Mouse (Mus musculus) cerebellum, postnatal 4 days (tissue): ENCODE results near the gene Csrp2.
A peak's percentile ranks its signal among the peaks of the same experiment; 100 is the strongest.

Experiments used
- DNase-seq, 2 experiments: peaks; one replicate each; pipeline ENCODE4 v3.0.0; 2022; ENCODE audit warnings: low spot score in 2 of 2, mixed read lengths in 1 of 2

The Csrp2 gene

DNA sequence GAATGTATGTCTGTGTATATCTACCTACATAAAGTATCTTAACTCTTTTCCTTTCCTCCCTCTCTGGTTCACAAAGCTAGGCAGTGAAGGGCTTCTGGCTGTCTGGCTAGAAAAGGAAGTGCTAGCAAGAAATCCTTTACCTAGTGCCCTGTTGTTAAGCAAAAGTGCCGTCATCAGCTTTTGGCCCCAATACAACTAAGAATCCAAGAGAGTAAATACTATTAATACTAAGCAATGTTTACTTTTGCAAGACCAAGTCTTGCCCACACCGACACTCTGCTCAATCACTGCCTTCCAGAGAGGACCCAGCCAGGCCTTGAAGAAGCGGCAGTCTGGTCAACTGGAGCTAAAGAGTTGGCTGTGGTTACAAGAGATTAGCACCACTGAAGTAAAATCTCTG lies 51.5 kb downstream of the Csrp2 start:
- DNase-seq, result no peak

DNA sequence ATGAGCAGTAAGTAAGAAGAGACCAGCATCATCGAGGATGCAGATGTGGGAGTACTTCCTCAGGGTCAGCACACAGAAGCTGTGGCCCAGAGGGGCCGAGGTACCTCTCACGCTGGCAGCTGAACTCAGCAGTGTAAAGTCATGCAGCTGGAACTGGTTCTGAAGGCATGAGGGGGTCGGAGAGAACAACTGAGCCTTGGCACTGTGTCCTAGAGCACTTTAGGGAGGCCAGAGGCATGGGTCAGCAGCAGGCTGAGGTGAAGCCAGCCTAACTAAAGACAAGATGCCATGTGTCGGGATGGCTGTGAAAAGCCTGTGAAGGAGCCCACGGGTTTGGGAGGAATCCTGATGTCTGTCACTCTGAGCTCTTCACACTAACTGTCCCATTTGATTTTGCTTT lies 51.9 kb downstream of the Csrp2 start:
- DNase-seq, result no peak

DNA sequence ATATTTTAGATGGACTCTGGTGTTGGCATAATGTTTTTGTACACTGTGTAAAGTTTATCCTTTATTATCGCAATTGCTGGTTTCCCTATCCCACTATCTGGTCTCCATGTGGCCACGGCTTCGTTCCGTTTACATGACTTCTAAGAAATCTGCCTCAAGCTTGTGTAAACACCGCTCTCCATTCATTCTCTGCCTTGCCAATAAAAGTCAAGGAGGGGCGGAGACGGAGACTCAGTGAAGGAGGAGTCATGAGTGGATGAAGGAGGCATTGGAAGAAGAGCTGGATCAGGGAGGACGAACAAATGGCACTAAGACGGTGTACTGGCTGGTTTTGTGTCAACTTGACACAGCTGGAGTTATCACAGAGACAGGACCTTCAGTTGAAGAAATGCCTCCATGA lies 52.4 kb downstream of the Csrp2 start:
- DNase-seq, result no peak

DNA sequence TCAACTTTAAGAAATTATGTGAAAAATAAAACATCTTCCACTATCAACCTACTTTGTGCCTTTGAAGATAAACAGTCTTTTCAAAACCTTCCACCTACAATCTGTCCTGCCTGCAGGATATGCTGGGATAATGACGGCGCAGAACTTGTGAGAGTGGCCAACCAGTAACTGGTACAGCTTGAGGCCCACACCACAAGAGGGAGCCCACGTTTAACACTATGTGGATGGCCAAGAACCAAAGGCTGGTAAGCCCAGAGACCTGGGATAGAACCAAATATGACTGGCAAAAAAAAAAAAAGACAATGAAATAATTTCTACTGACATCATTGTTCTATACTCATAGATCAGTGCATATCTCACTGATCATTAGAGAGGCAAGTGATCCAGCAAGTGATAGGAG lies 54.9 kb downstream of the Csrp2 start:
- DNase-seq, result peak in 1 of 2 experiments; percentile 35

DNA sequence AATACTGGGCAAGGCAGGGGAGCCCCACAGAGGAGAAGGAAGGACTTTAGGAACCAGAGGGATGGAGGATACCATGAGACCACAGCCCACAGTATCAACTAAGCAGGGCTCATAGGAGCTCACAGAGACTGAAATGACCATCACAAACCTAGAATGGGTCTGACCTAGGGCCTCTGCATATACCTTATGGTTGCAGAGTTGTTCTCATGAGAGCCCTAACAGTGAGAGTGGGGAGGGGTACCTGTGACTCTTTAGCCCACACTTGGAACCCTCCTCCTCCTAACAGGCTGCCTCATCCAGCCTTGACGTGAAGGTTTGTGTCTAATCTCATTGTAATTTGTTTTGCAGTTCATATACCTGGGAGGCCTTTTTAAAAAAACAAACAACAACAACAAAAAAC lies 55.3 kb downstream of the Csrp2 start:
- DNase-seq, result no peak

DNA sequence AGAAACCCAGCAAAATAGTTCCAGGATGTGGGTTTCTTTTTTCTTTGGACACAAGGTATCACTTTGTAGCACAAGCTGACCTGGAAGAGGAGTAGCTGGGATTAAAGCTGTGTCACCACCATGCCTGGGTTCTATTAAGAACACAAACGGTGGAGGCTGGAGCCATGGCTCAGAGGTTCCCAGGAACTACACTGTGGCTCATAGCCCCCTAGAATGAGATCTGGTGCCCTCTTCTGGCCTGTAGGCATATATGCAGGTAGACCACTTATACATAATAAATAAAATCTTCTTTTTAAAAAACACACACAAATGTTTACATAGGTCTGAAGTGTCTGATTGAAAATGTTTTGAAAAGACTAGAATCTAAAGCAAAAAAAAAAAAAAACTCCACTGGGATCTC lies 56.5 kb downstream of the Csrp2 start:
- DNase-seq, result peak in 1 of 2 experiments; percentile 27

DNA sequence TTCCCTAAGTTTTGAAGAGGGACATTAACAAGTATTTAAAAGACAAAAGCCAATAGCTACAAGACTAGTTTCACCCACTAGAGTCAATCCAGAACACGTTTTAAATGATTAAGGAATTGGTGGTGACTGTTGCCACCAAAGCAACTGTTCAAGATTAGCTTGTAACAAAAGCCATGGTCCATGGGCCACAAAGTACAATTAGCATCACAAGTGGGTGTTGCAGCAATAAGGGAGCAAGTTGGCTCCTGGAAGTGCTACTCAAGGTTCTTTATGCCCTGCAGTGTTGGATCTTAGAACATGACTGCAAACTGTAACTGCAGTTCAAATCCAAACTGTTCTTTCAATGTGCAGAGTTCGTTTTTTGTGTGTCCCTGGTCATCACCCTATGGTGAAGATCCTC lies 57.8 kb downstream of the Csrp2 start:
- DNase-seq, result no peak

DNA sequence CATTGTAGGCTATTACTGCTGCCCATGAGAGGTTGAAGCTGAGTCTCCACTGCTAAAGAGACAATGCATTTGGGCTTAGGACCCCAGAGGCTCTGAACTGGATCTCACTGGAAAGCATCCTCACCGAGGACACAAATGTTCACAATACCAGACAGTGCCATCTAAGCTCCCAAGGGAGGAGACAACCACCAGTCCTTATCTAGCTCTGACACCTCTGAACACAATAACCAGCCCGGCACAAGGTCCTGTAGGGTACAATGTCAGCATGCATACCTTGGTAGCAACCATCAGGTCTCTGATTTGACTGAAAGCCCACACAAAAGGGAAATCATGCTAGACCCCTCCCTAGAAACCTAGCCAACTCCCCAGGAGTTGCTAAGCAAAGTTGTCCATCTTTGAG lies 59.8 kb downstream of the Csrp2 start:
- no peak for DNase-seq

DNA sequence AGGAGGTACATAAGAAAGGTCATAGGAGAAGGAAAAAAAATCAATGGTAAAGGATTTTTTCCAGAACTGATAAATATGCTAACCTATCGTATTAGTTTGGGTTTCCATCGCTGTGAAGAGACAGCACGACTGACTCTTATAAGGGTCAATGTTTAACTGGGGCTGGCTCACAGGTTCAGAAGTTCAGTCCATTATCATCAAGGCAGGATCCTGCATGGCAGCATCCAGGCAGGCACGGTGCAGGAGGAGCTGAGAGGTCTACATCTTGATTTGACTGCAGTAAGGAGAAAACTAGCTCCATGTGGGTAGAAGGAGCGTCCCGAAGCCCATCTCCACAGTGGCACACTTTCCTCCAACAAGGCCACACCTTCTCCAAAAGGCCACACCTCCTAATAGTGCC lies 60.9 kb downstream of the Csrp2 start:
- DNase-seq, result no peak

DNA sequence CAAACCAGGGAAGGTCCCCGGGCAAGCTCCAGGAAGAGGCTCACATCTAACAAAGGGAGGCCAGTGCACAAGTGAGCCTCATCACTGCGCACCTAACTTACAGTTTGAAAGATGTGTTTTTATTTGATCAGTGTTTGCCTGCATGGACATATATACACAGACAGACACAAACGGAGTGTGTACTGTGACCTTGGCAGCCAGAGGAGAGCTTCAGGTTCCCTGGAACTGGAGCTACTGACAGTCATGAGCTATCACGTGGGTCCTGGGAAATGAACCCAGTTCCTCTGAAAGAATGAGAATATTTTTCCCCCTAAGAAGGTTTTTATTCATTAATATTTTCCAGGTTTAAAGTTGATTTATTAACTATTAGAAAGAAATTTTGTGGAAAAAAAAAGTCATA lies 63.2 kb downstream of the Csrp2 start:
- DNase-seq, result no peak

DNA sequence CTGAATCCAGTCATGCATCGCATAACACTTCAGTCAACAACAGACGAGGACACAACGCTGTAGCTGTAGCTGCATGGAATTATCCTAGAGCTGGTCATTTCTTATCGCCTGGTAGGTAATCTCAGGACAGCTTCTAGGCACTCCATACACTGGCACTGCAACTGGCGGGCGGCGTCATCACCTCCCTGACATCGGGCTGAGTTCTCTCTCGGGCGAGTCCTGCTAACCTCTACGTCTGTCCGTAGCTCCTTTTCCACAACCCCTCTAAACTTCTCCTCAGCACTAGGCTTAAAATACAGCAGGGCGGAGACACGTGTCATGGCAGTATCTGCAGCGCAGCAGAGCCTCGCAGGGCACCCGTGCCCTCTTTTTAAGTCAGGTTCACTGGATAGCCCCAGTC lies 67.1 kb downstream of the Csrp2 start:
- no peak for DNase-seq
